Mouse (Mus musculus) liver, postnatal 0 days (tissue): ENCODE data around the gene Calhm4.

Experiments
- CTCF ChIP-seq: sonication (generic); IDR thresholded peaks from 2 replicates; pipeline ENCODE4 v1.5.1; 2016; ENCODE audit warnings: antibody characterized with exemption, low read depth
- EP300 ChIP-seq: IDR thresholded peaks from 2 replicates; pipeline ENCODE4 v1.6.1; 2016; ENCODE audit warnings: antibody characterized with exemption, low read depth, mild to moderate bottlenecking

GRCm38 (mm10) chr10:34053987-34054386, 9.9 kb upstream of the Calhm4 start:
- TF ChIP-seq CTCF (no peak), EP300 (no peak)
